Mouse (Mus musculus): Measurements from ENCODE around the gene Ncf1.

The Ncf1 gene

GRCm38 (mm10) chr5:134193664-134194063 is 35.8 kb downstream of the Ncf1 start:
- DNase-seq = no peak

DNA sequence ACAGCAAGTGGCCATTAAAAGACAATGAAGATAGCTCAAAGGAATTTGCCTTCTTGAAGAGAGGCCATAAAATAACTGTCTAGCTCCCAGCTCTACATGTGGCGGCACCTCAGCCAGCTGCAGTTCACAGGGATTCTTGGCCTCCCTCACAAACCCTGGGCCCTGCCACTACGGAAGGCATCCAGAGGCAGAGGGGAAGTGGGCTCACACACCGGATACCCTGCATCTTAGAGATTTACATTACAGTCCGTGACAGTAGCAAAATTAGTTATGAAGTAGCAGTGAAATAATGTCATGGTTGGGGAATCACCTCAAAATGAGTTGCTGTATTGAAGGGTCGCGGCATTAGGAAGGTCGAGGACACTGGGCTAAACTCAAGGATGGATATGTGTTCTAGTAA is 40.9 kb downstream of the Ncf1 start:
- DNase-seq = no peak

DNA sequence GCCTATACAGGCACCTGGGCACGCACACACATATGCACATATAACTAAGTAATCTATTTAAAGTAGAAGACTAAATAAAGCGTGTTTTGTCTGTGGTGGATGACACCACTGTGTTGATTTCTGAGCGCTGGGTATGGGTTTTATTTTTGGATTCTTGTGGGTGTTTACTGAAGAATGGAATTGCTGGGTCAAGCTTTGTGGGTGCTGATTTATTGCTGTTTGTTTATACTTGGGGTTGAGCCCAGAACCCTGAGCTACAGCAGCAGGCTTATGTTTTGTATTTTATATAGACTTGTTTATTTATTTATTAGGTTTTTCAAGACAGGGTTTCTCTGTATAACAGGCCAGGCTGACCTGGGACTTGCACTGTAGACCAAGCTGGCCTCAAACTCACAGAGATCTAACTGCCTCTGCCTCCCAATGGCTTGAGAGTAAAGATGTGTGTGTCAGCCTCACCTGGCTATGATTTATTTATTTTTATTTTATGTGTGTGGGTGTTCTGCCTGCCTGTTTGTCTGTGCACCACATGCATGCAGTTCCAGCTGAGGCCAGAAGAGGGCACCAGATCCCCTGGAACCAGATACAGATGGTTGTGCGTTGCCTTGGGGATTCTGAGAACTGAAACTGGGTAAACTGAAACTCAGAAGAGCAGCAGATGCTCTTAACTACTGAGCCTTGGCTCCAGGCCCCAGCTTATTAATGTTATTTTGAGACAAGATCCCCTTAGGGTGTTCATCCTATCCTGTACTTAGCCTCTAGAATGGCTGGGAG is 42.3 kb downstream of the Ncf1 start:
- DNase-seq = no peak

- DNase-seq = no peak
These were observed 43.4 kb downstream of the Ncf1 start for GRCm38 (mm10) chr5:134186059-134186458.

DNA sequence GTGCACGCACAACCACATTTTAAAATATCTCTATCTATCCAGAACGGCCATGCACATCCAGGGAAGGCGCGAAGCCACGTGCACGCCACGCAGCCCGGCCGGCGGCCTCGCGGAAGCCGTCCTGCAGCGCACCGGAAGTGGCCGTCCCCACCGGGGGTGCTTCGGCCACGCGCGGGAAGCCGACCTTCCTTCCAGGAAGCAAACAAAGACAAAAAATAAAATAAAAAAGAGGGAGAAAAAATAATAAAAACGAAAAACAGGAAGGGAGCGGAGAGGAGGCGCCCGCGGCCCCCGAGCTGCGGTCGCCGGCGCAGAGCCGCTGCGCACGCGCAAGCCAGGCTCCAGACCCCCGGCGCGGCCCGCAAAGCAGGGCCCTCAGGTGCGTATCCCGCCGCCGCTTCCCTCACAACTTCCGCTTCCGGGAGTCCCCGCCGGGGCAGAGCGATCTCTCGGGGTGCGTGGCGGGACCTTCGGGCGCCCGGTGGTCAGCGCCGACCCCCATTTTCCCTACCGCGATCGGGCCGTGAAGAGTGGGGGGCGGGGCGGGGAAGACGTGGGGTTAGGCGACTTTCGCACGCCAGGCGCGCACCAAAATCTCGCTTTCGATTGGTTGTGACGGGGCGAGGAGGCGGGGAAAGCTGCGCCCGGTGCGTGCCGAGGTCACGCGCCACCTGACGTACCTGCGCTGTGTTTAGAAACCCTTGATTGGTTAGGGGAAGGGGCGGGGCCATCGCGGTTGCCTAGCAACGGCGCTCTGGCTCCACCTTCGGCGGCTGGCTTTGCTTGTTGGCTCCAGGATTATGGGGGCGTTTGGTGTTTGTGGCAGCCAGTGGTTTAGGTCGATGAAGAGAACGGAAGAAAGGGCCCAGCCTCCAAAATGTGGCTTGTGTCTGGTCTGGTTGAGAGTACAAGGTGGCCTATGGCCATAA is 45.3 kb downstream of the Ncf1 start, which contains the start of gene Gtf2ird2:
Gtf2ird2 (plus strand) TSS at position 140 of the 929 bp plus-strand sequence.
- DNase-seq = peak; percentile 99

DNA sequence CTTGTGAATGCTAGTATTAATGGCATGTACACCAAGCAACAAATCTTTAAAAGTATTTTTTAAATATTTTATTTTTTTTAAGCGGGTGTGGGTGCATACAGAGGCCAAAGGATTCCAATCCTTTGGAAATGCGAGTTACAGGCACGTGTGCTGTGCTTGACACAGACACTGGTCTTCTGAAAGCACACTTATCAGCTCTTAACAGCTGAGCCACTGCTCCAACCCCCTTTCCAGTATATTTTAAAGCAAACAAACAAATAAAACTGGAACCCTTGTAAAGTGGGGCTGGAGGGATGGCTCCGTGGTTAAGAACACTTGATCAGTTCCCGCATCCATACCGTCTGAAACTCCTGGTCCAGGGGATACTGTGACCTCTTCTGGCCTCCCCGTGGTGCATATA is 46.3 kb downstream of the Ncf1 start:
- DNase-seq = no peak

GRCm38 (mm10) chr5:134182735-134183134 is 46.7 kb downstream of the Ncf1 start:
- no peak for DNase-seq

- no peak for DNase-seq
These were observed 47.3 kb downstream of the Ncf1 start for GRCm38 (mm10) chr5:134182172-134182571.

- peak; percentile 71 for DNase-seq
These were observed 49.6 kb downstream of the Ncf1 start for GRCm38 (mm10) chr5:134179871-134180270.

GRCm38 (mm10) chr5:134178536-134178935 is 50.9 kb downstream of the Ncf1 start:
- no peak for DNase-seq

DNA sequence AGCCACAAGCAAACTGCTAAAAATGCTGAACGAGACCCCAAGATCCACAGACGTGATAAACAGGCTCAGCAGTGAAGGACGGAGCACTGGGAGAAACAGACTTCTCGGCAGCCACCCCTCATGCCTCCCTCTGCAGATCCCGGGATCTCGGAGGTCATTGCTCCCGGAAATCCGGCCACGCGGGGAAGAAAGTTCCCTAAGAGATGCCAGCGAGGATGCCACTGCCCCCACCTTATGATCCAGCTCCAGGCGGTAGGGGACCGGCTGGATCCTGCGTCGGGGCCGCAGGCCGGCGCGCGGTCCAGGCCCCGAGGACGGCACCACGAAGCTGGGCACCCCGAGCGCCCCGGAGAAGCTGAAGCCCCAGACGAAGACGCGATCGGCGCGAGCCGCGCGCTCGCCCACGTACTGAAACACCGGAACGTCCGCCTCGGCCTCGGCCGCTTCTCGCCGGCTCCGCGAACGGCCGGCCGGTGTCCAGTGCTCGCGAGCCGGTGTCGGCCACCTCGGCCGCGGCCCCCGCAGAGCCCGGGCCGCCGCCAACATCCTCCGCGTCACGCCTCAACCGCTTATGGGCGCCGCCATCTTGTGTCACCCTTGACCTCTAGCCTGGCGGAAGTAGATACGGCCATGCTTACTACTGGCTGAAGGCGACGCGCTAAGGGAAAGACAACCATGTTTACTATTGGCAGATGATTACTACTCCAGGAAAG is 53.1 kb downstream of the Ncf1 start, which contains the start of gene Rcc1l:
Rcc1l (minus strand) TSS at position 606 of the 713 bp plus-strand sequence.
- peak; percentile 84 for DNase-seq

- DNase-seq = no peak
These were observed 53.7 kb downstream of the Ncf1 start for GRCm38 (mm10) chr5:134175696-134176095.

- no peak for DNase-seq
These were observed 56.2 kb downstream of the Ncf1 start for GRCm38 (mm10) chr5:134173206-134173605.

DNA sequence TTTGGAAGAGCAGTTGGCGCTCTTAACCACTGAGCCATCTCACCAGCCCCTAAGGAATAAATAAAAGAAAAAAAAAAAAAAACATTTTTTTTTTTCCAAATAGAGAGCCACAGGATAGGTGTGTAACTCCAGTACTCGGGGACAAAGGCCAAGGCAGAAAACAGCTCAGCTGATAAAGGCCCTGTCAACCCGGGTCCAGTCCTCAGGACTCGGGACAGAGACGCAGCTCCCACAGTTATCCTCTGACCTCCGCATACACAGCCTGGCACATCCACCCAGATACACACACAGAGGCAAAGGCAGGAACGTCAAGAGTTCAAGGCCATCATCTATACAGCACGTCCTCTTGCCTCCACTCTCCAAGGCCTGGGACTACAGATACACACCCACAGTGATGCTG is 59.3 kb downstream of the Ncf1 start:
- DNase-seq = no peak

Data from right cerebral cortex, postnatal 25 days (tissue).